Mouse (Mus musculus): ENCODE measurements around the gene Proz.

Proz gene

GRCm38 (mm10) chr8:13107990-13108638 is 47.4 kb downstream of the Proz start:
- no peak for DNase-seq (ENCODE audit: low spot score in 2 of 2)

- DNase-seq (ENCODE audit: low spot score in 2 of 2): no peak
Observed at GRCm38 (mm10) chr8:13108967-13109366, 48.3 kb downstream of the Proz start.

- DNase-seq (ENCODE audit: low spot score in 2 of 2): no peak
Observed at GRCm38 (mm10) chr8:13109416-13109960, 48.8 kb downstream of the Proz start.

GRCm38 (mm10) chr8:13111917-13112316 is 51.2 kb downstream of the Proz start:
- no peak for DNase-seq (ENCODE audit: low spot score in 2 of 2)

- no peak for DNase-seq (ENCODE audit: low spot score in 2 of 2)
Observed at GRCm38 (mm10) chr8:13113232-13113631, 52.5 kb downstream of the Proz start.

GRCm38 (mm10) chr8:13117096-13117495 is 56.4 kb downstream of the Proz start:
- DNase-seq (ENCODE audit: low spot score in 2 of 2): no peak

- no peak for DNase-seq (ENCODE audit: low spot score in 2 of 2)
Observed at GRCm38 (mm10) chr8:13118516-13118915, 57.8 kb downstream of the Proz start.

GRCm38 (mm10) chr8:13120882-13121665 is 60.4 kb downstream of the Proz start:
- DNase-seq (ENCODE audit: low spot score in 2 of 2): no peak

- no peak for DNase-seq (ENCODE audit: low spot score in 2 of 2)
Observed at GRCm38 (mm10) chr8:13122887-13123421, 62.2 kb downstream of the Proz start.

GRCm38 (mm10) chr8:13124897-13125296 is 64.2 kb downstream of the Proz start:
- no peak for DNase-seq (ENCODE audit: low spot score in 2 of 2)
